Mouse (Mus musculus) brain, embryonic 14.5 days (tissue): Measurements from ENCODE around the gene Ncbp3.

ENCODE experiments used
- CTCF ChIP-seq: fragments of 200-500 bp; IDR thresholded peaks from 2 replicates; pipeline ENCODE4 v1.5.1; 2012; ENCODE audit warnings: inconsistent platforms, mild to moderate bottlenecking, moderate library complexity, borderline replicate concordance; ENCODE audit not compliant: insufficient read depth, insufficient read length; ENCODE audit errors: extremely low read depth
- POLR2A ChIP-seq: fragments of 200-500 bp; IDR thresholded peaks from 2 replicates; pipeline ENCODE4 v1.6.1; 2012; ENCODE audit warnings: mild to moderate bottlenecking, inconsistent platforms, borderline replicate concordance; ENCODE audit not compliant: poor library complexity, insufficient read depth, insufficient read length, severe bottlenecking; ENCODE audit errors: extremely low read depth

DNA sequence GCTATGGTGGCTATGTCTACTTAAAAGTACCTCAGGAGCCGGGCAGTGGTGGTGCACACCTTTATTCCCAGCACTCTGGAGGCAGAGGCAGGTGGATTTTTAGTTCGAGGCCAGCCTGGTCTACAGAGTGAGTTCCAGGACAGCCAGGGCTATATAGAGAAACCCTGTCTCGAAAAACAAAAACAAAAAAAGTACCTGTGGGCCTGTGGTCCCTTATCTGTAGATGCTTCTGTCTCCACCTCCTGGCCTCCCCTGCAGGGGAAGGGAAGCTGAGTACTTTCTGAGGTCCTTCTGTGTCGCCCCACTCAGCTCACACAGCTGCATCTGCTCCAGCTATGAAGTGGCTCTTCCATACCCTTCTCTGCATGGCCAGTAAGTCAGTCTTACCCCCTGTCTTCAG, 42.7 kb downstream of the Ncbp3 start, which contains the start of gene Itgae:
- TF ChIP-seq CTCF (no peak), POLR2A (no peak)
